Mouse (Mus musculus): ENCODE data around the gene Ak2. TPM values are rescaled to one million over a fixed set of nuclear protein-coding genes. Genes with fewer than 3 reads are reported as not detected.

Ak2 gene
- polyA plus RNA-seq, 1 experiment from 2014 or later: 148 TPM

GRCm38 (mm10) chr4:129019788-129020187, 28.0 kb downstream of the Ak2 start:
- H3K4me1 ChIP-seq (ENCODE audit: insufficient read depth): peaks cover 19% of the 10 kb centered on the region
- H3K27ac ChIP-seq (ENCODE audit: low read depth): no peak overlapping the region
- no peaks in the 10 kb centered on the region for H3K9me3 ChIP-seq (ENCODE audit: low read depth, low read length)
- no peaks in the 10 kb centered on the region for H3K27me3 ChIP-seq (ENCODE audit: insufficient read depth, low read length)
- no peak for TF ChIP-seq CTCF (IDR thresholded peaks at IDR 0.05; ENCODE audit: low read depth)
- no peak overlapping the region for H3K4me2 ChIP-seq
- H3K36me3 ChIP-seq (ENCODE audit: insufficient read depth): no peaks in the 10 kb centered on the region
- DNase-seq (no peak), ATAC-seq (ENCODE audit: insufficient read depth) (no peak)
- no peak overlapping the region for H3K4me3 ChIP-seq (ENCODE audit: low read depth, low read length)
- H3K9ac ChIP-seq: no peak overlapping the region
- WGBS: 59% methylated on average over 9 of the region's 9 CpGs

GRCm38 (mm10) chr4:129020454-129020853, 28.7 kb downstream of the Ak2 start:
- Histone ChIP-seq H3K36me3 (ENCODE audit: insufficient read depth) (no peaks in the 10 kb centered on the region), H3K27ac (ENCODE audit: low read depth) (no peak overlapping the region), H3K9ac (no peak overlapping the region), H3K9me3 (ENCODE audit: low read depth, low read length) (no peaks in the 10 kb centered on the region), H3K4me3 (ENCODE audit: low read depth, low read length) (no peak overlapping the region), H3K4me1 (ENCODE audit: insufficient read depth) (peaks cover 21% of the 10 kb centered on the region), H3K4me2 (no peak overlapping the region), H3K27me3 (ENCODE audit: insufficient read depth, low read length) (no peaks in the 10 kb centered on the region)
- DNase-seq (peak; percentile 93), ATAC-seq (ENCODE audit: insufficient read depth) (peak; percentile 84)
- no peak for TF ChIP-seq CTCF (IDR thresholded peaks at IDR 0.05; ENCODE audit: low read depth)
- WGBS: 34% methylated on average over 6 of the region's 6 CpGs

GRCm38 (mm10) chr4:129021426-129021825, 29.7 kb downstream of the Ak2 start:
- Histone ChIP-seq H3K4me1 (ENCODE audit: insufficient read depth) (peaks cover 14% of the 10 kb centered on the region), H3K27me3 (ENCODE audit: insufficient read depth, low read length) (no peaks in the 10 kb centered on the region), H3K27ac (ENCODE audit: low read depth) (no peak overlapping the region), H3K36me3 (ENCODE audit: insufficient read depth) (no peaks in the 10 kb centered on the region), H3K9me3 (ENCODE audit: low read depth, low read length) (no peaks in the 10 kb centered on the region), H3K4me2 (no peak overlapping the region), H3K9ac (no peak overlapping the region), H3K4me3 (ENCODE audit: low read depth, low read length) (no peak overlapping the region)
- TF ChIP-seq CTCF (IDR thresholded peaks at IDR 0.05; ENCODE audit: low read depth): no peak
- no peak for DNase-seq
- 76% methylated on average over 3 of the region's 3 CpGs for WGBS
- ATAC-seq (ENCODE audit: insufficient read depth): no peak

- 68% methylated on average over 4 of the region's 4 CpGs for WGBS
- no peak overlapping the region for H3K4me3 ChIP-seq (ENCODE audit: low read depth, low read length)
- peaks cover 12% of the 10 kb centered on the region for H3K4me1 ChIP-seq (ENCODE audit: insufficient read depth)
- H3K9me3 ChIP-seq (ENCODE audit: low read depth, low read length): no peaks in the 10 kb centered on the region
- TF ChIP-seq CTCF (IDR thresholded peaks at IDR 0.05; ENCODE audit: low read depth): no peak
- no peaks in the 10 kb centered on the region for H3K27me3 ChIP-seq (ENCODE audit: insufficient read depth, low read length)
- no peak overlapping the region for H3K4me2 ChIP-seq
- DNase-seq (no peak), ATAC-seq (ENCODE audit: insufficient read depth) (no peak)
- H3K36me3 ChIP-seq (ENCODE audit: insufficient read depth): no peaks in the 10 kb centered on the region
- H3K27ac ChIP-seq (ENCODE audit: low read depth): no peak overlapping the region
- no peak overlapping the region for H3K9ac ChIP-seq
These were observed 30.1 kb downstream of the Ak2 start for GRCm38 (mm10) chr4:129021886-129022285.

GRCm38 (mm10) chr4:129023884-129024283, 32.1 kb downstream of the Ak2 start:
- no peak for TF ChIP-seq CTCF (IDR thresholded peaks at IDR 0.05; ENCODE audit: low read depth)
- H3K27me3 ChIP-seq (ENCODE audit: insufficient read depth, low read length): no peaks in the 10 kb centered on the region
- H3K4me1 ChIP-seq (ENCODE audit: insufficient read depth): peaks cover 12% of the 10 kb centered on the region
- H3K4me3 ChIP-seq (ENCODE audit: low read depth, low read length): no peak overlapping the region
- no peak overlapping the region for H3K27ac ChIP-seq (ENCODE audit: low read depth)
- WGBS: 67% methylated on average over 6 of the region's 6 CpGs
- ATAC-seq (ENCODE audit: insufficient read depth): no peak
- H3K9me3 ChIP-seq (ENCODE audit: low read depth, low read length): no peaks in the 10 kb centered on the region
- no peak overlapping the region for H3K9ac ChIP-seq
- H3K4me2 ChIP-seq: no peak overlapping the region
- no peaks in the 10 kb centered on the region for H3K36me3 ChIP-seq (ENCODE audit: insufficient read depth)
- DNase-seq: no peak

GRCm38 (mm10) chr4:129024775-129025174, 33.0 kb downstream of the Ak2 start:
- Histone ChIP-seq H3K36me3 (ENCODE audit: insufficient read depth) (no peaks in the 10 kb centered on the region), H3K27me3 (ENCODE audit: insufficient read depth, low read length) (no peaks in the 10 kb centered on the region), H3K4me2 (no peak overlapping the region), H3K27ac (ENCODE audit: low read depth) (peak overlapping the region; percentile 75), H3K9ac (no peak overlapping the region; the same call in 1 of the 2 replicates), H3K4me1 (ENCODE audit: insufficient read depth) (peaks cover 12% of the 10 kb centered on the region), H3K4me3 (ENCODE audit: low read depth, low read length) (no peak overlapping the region), H3K9me3 (ENCODE audit: low read depth, low read length) (no peaks in the 10 kb centered on the region)
- ATAC-seq (ENCODE audit: insufficient read depth) (peak; percentile 88), DNase-seq (peak; percentile 92)
- WGBS: 10% methylated on average over 6 of the region's 6 CpGs
- TF ChIP-seq CTCF (IDR thresholded peaks at IDR 0.05; ENCODE audit: low read depth): no peak

- no peaks in the 10 kb centered on the region for H3K9me3 ChIP-seq (ENCODE audit: low read depth, low read length)
- H3K36me3 ChIP-seq (ENCODE audit: insufficient read depth): no peaks in the 10 kb centered on the region
- H3K4me1 ChIP-seq (ENCODE audit: insufficient read depth): peaks cover 11% of the 10 kb centered on the region
- no peak overlapping the region for H3K4me3 ChIP-seq (ENCODE audit: low read depth, low read length)
- no peak for TF ChIP-seq CTCF (IDR thresholded peaks at IDR 0.05; ENCODE audit: low read depth)
- H3K4me2 ChIP-seq: no peak overlapping the region
- no peak overlapping the region for H3K9ac ChIP-seq
- no peaks in the 10 kb centered on the region for H3K27me3 ChIP-seq (ENCODE audit: insufficient read depth, low read length)
- ATAC-seq (ENCODE audit: insufficient read depth): no peak
- DNase-seq: no peak
- no peak overlapping the region for H3K27ac ChIP-seq (ENCODE audit: low read depth)
- WGBS: 91% methylated on average over 3 of the region's 3 CpGs
These were observed 33.9 kb downstream of the Ak2 start for GRCm38 (mm10) chr4:129025707-129026106.

- DNase-seq (no peak), ATAC-seq (ENCODE audit: insufficient read depth) (no peak)
- no peaks in the 10 kb centered on the region for H3K36me3 ChIP-seq (ENCODE audit: insufficient read depth)
- H3K27ac ChIP-seq (ENCODE audit: low read depth): no peak overlapping the region
- H3K9me3 ChIP-seq (ENCODE audit: low read depth, low read length): no peaks in the 10 kb centered on the region
- peaks cover 13% of the 10 kb centered on the region; the same call in 1 of the 2 replicates for H3K4me1 ChIP-seq (ENCODE audit: insufficient read depth)
- no peak overlapping the region for H3K9ac ChIP-seq
- no peak overlapping the region for H3K4me2 ChIP-seq
- H3K27me3 ChIP-seq (ENCODE audit: insufficient read depth, low read length): no peaks in the 10 kb centered on the region
- TF ChIP-seq CTCF (IDR thresholded peaks at IDR 0.05; ENCODE audit: low read depth): no peak
- no peak overlapping the region for H3K4me3 ChIP-seq (ENCODE audit: low read depth, low read length)
- 86% methylated on average over 4 of the region's 4 CpGs for WGBS
These were observed 39.0 kb downstream of the Ak2 start for GRCm38 (mm10) chr4:129030746-129031145.
